Mouse (Mus musculus) stomach, postnatal 0 days (tissue): ENCODE results near the gene Psmb2.

ENCODE experiments used
- CTCF ChIP-seq: IDR thresholded peaks from 2 replicates; pipeline ENCODE4 v1.5.1; 2016; ENCODE audit warnings: antibody characterized with exemption, low read depth, mild to moderate bottlenecking, moderate library complexity
- EP300 ChIP-seq: optimal IDR thresholded peaks from 2 replicates; pipeline ENCODE3; 2016; ENCODE audit warnings: antibody characterized with exemption

DNA sequence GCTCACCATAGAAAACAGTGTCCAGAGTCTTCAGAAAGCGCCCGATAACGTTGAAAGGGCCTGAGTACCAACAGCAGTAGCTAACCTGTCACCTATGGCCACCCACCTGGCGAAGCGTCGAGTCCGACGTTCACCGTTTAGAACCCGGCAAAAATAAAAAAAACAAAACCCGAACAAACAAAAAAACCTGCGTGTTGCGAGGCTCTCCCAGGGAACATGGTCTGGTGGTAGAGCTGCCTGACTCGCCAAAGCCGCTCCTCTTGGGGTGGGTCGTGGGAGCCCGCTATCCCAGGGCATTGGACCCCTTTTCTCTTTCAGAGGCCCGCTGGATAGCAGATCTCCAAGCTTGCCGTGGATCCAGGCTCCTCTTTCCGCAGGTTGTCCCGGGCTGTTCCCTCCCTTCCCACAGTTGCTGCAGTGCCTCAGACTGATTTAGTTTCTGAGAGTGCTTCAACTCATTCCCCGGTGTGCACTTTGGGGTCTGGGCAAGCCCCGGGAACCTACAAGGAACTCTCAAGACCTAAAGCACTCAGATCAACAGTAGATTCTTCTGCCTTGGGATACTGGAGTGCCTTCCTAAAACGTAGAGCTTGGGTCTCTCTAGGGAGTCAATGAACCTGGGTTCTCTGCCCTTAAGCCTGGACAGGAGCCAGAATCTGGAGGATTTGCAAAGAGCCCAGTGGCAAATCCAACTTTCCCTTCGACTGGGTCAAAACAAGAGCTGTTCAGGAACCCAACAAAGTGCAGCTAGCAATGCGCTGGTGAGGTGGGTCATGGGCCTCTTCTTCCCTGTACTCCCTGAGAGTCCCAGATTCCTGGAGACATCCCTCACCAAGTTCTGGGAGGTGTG lies 55.3 kb downstream of the Psmb2 start:
- TF ChIP-seq EP300, result no peak
- no peak for TF ChIP-seq CTCF
